Mouse (Mus musculus) thymus, adult 2 months (tissue): ENCODE data around the gene Cntrl. TPM values are rescaled to one million over a fixed set of nuclear protein-coding genes. Genes with fewer than 3 reads are reported as not detected.
A peak's percentile ranks its signal among the peaks of the same experiment; 100 is the strongest.

ENCODE experiments used
- DNase-seq: peaks from one replicate; pipeline ENCODE4 v3.0.0; 2021
- H3K27ac ChIP-seq: fragments of 200-500 bp; 2 replicates; pipeline ENCODE4 v1.5.1; 2012; ENCODE audit warnings: low read length, control low read depth; ENCODE audit not compliant: control insufficient read depth, insufficient read depth
- H3K27me3 ChIP-seq: fragments of 200-500 bp; 2 replicates; pipeline ENCODE4 v1.6.1; 2012; ENCODE audit warnings: mild to moderate bottlenecking, low read length, moderate library complexity, mixed read lengths; ENCODE audit not compliant: control insufficient read depth, insufficient read depth
- H3K36me3 ChIP-seq: fragments of 200-500 bp; 2 replicates; pipeline ENCODE4 v1.6.1; 2012; ENCODE audit warnings: mild to moderate bottlenecking, low read length, moderate library complexity; ENCODE audit not compliant: control insufficient read depth, insufficient read depth
- H3K4me1 ChIP-seq: fragments of 200-500 bp; replicated peaks from 2 replicates; pipeline ENCODE4 v1.6.1; 2012; ENCODE audit warnings: low read length; ENCODE audit not compliant: control insufficient read depth, insufficient read depth
- H3K4me3 ChIP-seq: fragments of 200-500 bp; 2 replicates; pipeline ENCODE4 v1.5.1; 2012; ENCODE audit warnings: mild to moderate bottlenecking, low read length, control low read depth, moderate library complexity; ENCODE audit not compliant: control insufficient read depth, insufficient read depth
- CTCF ChIP-seq: fragments of 200-500 bp; IDR thresholded peaks from 2 replicates; pipeline ENCODE4 v1.5.1; 2012; ENCODE audit warnings: mild to moderate bottlenecking, control low read depth, low read length, moderate library complexity, borderline replicate concordance; ENCODE audit not compliant: control insufficient read depth, poor library complexity, insufficient read depth; ENCODE audit errors: extremely low read depth
- POLR2A ChIP-seq: fragments of 200-500 bp; IDR thresholded peaks from 2 replicates; pipeline ENCODE4 v1.6.1; 2012; ENCODE audit warnings: mild to moderate bottlenecking, low read length, control low read depth, moderate library complexity; ENCODE audit not compliant: control insufficient read depth, poor library complexity, insufficient read depth; ENCODE audit errors: extremely low read depth
- WGBS: fragments of 180-500 bp; shearing (Covaris S2); methylation state at CpG from one replicate; pipeline ENCODE4 v1.1.7; 2018; 5-methylcytosine and 5-hydroxymethylcytosine counted together
- polyA plus RNA-seq: library from polyadenylated mRNA; depleted of rRNA; stranded (reverse); fragments of >200 nt; gene quantifications from 2 replicates; pipeline ENCODE4 v1.2.3, GENCODE M21; 2012; rRNA removed

Gene Cntrl
- polyA plus RNA-seq, result 37.5 and 45.2 TPM in 2 replicates

- peaks cover 8% of the 10 kb centered on the region; the same call in 1 of the 2 replicates for H3K4me1 ChIP-seq
- DNase-seq, result peak; percentile 93
- H3K27me3 ChIP-seq, result no peaks in the 10 kb centered on the region
- H3K27ac ChIP-seq, result peak within 1 kb of the TSS; percentile 66
- no peaks in the 10 kb centered on the region for H3K36me3 ChIP-seq
- H3K4me3 ChIP-seq, result peak within 1 kb of the TSS; percentile 77
- under 1% methylated on average over 61 of the region's 62 CpGs for WGBS
- TF ChIP-seq CTCF, result peak; percentile 46; the same call in 1 of the 2 replicates
- TF ChIP-seq POLR2A, result peak; percentile 86
Observed at GRCm38 (mm10) chr2:35109141-35109923, at the start of gene Cntrl. TSS of gene Cntrl (plus strand) at chr2:35109492.

DNA sequence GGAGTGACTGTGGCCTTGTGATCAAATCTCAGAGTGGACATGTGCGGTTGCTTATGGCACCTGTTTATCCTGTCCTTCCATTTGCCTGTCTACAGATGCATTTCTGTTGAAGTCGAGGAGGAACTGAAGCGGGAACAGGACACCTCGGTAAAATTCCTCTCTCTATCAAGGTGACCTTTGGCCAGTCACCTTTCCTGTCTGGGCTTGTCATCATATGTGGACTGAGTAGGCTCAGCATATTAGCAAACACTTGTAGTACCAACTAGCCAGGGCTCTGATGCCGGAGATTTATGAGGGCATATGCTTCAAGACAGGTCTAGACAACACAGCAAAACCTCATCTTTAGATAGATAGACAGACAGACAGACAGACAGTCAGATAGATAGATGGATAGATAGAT lies 49.0 kb upstream of the Cntrl start:
- DNase-seq, result no peak
- Histone ChIP-seq H3K27ac (no peak overlapping the region), H3K36me3 (no peaks in the 10 kb centered on the region), H3K4me1 (no peaks in the 10 kb centered on the region), H3K27me3 (no peaks in the 10 kb centered on the region), H3K4me3 (no peak overlapping the region)
- TF ChIP-seq CTCF (no peak), POLR2A (no peak)
- WGBS, result 92% methylated on average over 5 of the region's 5 CpGs

DNA sequence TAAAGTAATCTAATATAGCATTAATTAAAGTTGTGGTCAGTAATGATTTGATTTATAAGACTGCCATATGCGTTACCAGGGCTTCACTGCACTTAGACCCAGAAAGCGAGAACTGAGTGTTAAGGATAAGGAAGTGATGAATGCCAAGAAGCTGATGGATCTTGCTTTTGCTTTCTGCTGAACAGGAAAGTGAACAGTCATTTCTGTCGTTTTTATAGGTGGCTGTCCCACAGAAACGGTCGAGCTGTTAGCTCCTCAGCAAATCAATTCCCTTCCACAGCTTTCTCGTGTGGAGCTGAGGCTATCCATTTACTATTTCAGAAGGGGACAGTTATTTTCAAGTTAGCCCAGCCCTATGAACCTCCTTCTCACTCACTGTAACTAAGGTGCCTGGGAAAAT lies 48.4 kb upstream of the Cntrl start:
- Histone ChIP-seq H3K27me3 (no peaks in the 10 kb centered on the region), H3K36me3 (no peaks in the 10 kb centered on the region), H3K4me3 (no peak overlapping the region), H3K4me1 (no peaks in the 10 kb centered on the region), H3K27ac (no peak overlapping the region)
- TF ChIP-seq POLR2A, result no peak
- TF ChIP-seq CTCF, result no peak
- 34% methylated on average over 6 of the region's 6 CpGs for WGBS
- DNase-seq, result no peak

- no peak for DNase-seq
- TF ChIP-seq CTCF, result no peak
- TF ChIP-seq POLR2A, result no peak
- H3K4me1 ChIP-seq, result no peaks in the 10 kb centered on the region
- H3K27ac ChIP-seq, result no peak within 1 kb of the TSS
- 97% methylated on average over 5 of the region's 5 CpGs for WGBS
- H3K4me3 ChIP-seq, result no peak within 1 kb of the TSS
- no peaks in the 10 kb centered on the region for H3K27me3 ChIP-seq
- H3K36me3 ChIP-seq, result no peaks in the 10 kb centered on the region
Observed at GRCm38 (mm10) chr2:35061338-35061737, 48.0 kb upstream of the Cntrl start, which contains the start of gene Hc. TSS of gene Hc (minus strand) at chr2:35061438.

GRCm38 (mm10) chr2:35063333-35064030 lies 45.8 kb upstream of the Cntrl start:
- no peak overlapping the region for H3K27ac ChIP-seq
- no peaks in the 10 kb centered on the region for H3K27me3 ChIP-seq
- no peaks in the 10 kb centered on the region for H3K4me1 ChIP-seq
- H3K36me3 ChIP-seq, result no peaks in the 10 kb centered on the region
- DNase-seq, result no peak
- no peak overlapping the region for H3K4me3 ChIP-seq
- 96% methylated on average over 6 of the region's 6 CpGs for WGBS
- no peak for TF ChIP-seq POLR2A
- TF ChIP-seq CTCF, result no peak

- WGBS, result 96% methylated on average over 13 of the region's 13 CpGs
Observed at GRCm38 (mm10) chr2:35066525-35067082, 42.7 kb upstream of the Cntrl start.

More at GRCm38 (mm10) chr2:35066525-35067082, 42.7 kb upstream of the Cntrl start:
- Histone ChIP-seq H3K4me3 (no peak overlapping the region), H3K27me3 (no peaks in the 10 kb centered on the region), H3K36me3 (no peaks in the 10 kb centered on the region), H3K4me1 (no peaks in the 10 kb centered on the region), H3K27ac (no peak overlapping the region)
- no peak for TF ChIP-seq POLR2A
- TF ChIP-seq CTCF, result no peak
- DNase-seq, result no peak
